Mouse (Mus musculus) erythroblast, embryonic 14.5 days (primary cell): ENCODE data around the gene Tarm1.

ENCODE experiments used
- GATA1 ChIP-seq: IDR thresholded peaks from 2 replicates; pipeline ENCODE4 v1.6.1; 2012; ENCODE audit warnings: low read length, inconsistent platforms, mixed read lengths
- TAL1 ChIP-seq: IDR thresholded peaks from 3 replicates; pipeline ENCODE4 v1.6.1; 2012; ENCODE audit warnings: low read length, inconsistent platforms, mixed read lengths

- TF ChIP-seq TAL1 (no peak), GATA1 (no peak)
Observed at GRCm38 (mm10) chr7:3474291-3475080, 27.9 kb downstream of the Tarm1 start.
